Mouse (Mus musculus) brain, embryonic 18.5 days (tissue): ENCODE measurements around the gene Slmap.

ENCODE experiments used
- DNase-seq: peaks from one replicate; pipeline ENCODE4 v3.0.0-alpha.2; 2012; ENCODE audit warnings: low read depth, low spot score

Slmap gene

GRCm38 (mm10) chr14:26477738-26478137, 57.0 kb downstream of the Slmap start:
- DNase-seq: no peak

GRCm38 (mm10) chr14:26476391-26476790, 58.3 kb downstream of the Slmap start:
- no peak for DNase-seq

- DNase-seq: no peak
Measured at GRCm38 (mm10) chr14:26467974-26468373, 66.8 kb downstream of the Slmap start.

- no peak for DNase-seq
Measured at GRCm38 (mm10) chr14:26466544-26467125, 68.1 kb downstream of the Slmap start.

- no peak for DNase-seq
Measured at GRCm38 (mm10) chr14:26465898-26466297, 68.8 kb downstream of the Slmap start.

GRCm38 (mm10) chr14:26459516-26459915, 75.2 kb downstream of the Slmap start:
- no peak for DNase-seq

GRCm38 (mm10) chr14:26454851-26455250, 79.9 kb downstream of the Slmap start:
- no peak for DNase-seq

- no peak for DNase-seq
Measured at GRCm38 (mm10) chr14:26450036-26450800, 84.5 kb downstream of the Slmap start.

- DNase-seq: no peak
Measured at GRCm38 (mm10) chr14:26448581-26448980, 86.2 kb downstream of the Slmap start.

GRCm38 (mm10) chr14:26447223-26447622, 87.5 kb downstream of the Slmap start:
- DNase-seq: no peak

GRCm38 (mm10) chr14:26446538-26446937, 88.2 kb downstream of the Slmap start:
- no peak for DNase-seq

GRCm38 (mm10) chr14:26442534-26442933, 92.2 kb downstream of the Slmap start:
- no peak for DNase-seq

GRCm38 (mm10) chr14:26441041-26441812, 93.5 kb downstream of the Slmap start:
- DNase-seq: no peak

GRCm38 (mm10) chr14:26439996-26440395, 94.7 kb downstream of the Slmap start:
- no peak for DNase-seq

GRCm38 (mm10) chr14:26437771-26438170, 97.0 kb downstream of the Slmap start:
- DNase-seq: no peak

- no peak for DNase-seq
Measured at GRCm38 (mm10) chr14:26436304-26436703, 98.4 kb downstream of the Slmap start.

- no peak for DNase-seq
Measured at GRCm38 (mm10) chr14:26432320-26432719, 102.4 kb downstream of the Slmap start.

GRCm38 (mm10) chr14:26431919-26432318, 102.8 kb downstream of the Slmap start:
- DNase-seq: no peak

- DNase-seq: no peak
Measured at GRCm38 (mm10) chr14:26420231-26420630, 114.5 kb downstream of the Slmap start.

- no peak for DNase-seq
Measured at GRCm38 (mm10) chr14:26417956-26418355, 116.8 kb downstream of the Slmap start.

GRCm38 (mm10) chr14:26417088-26417487, 117.6 kb downstream of the Slmap start:
- DNase-seq: no peak

GRCm38 (mm10) chr14:26413581-26413980, 121.2 kb downstream of the Slmap start:
- DNase-seq: no peak

GRCm38 (mm10) chr14:26406746-26407145, 128.0 kb downstream of the Slmap start:
- DNase-seq: no peak
